In the genomic region with DNA sequence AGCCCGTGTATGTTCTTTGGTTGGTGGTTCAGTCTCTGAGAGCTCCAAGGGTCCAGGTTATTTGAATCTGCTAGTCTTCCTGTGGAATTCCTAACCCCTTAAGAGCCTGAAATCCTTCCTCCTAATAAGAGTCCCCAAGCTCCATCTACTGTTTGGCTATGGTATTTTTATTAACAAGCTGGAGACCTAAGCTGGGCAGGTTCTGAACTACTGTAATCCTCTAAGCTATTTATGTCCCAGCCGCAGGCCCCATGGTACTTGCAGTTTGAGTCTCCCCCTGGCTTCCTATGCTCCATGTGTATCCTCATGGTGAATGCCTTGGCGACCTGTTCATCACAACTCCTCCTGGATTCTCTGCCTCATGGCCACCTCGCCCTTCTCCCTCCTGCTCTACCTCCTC, we compare ENCODE assay signal across 13 mouse cellular contexts. TPM values are rescaled to one million over a fixed set of nuclear protein-coding genes. Genes with fewer than 3 reads are reported as not detected.
A peak's percentile ranks its signal among the peaks of the same experiment; 100 is the strongest.
DNase-seq lines count a peak whose midpoint lies in the region; ATAC-seq and TF ChIP-seq lines count a peak whose summit lies in the region.
"Had no signal": no experiment of that assay in that cellular context is flagged by ENCODE, and none has a peak within 500 bp of the region (broad histone marks: within the 10 kb centered on the region; RNA-seq: fewer than 3 reads in every experiment).

No protein-coding gene starts in this region.

- no peaks in the 10 kb centered on the region for H3K36me3 ChIP-seq in intestine, postnatal 0 days (ENCODE audit: control insufficient read depth, insufficient read depth)
- H3K36me3 ChIP-seq in intestine, embryonic 15.5 days: no peaks in the 10 kb centered on the region
- H3K36me3 ChIP-seq: heart, embryonic 13.5 days; kidney, embryonic 15.5 days had no signal

- no peak overlapping the region for H3K4me3 ChIP-seq in intestine, postnatal 0 days (ENCODE audit: low read depth, low read length)
- no peak overlapping the region for H3K4me3 ChIP-seq in intestine, embryonic 15.5 days (replicated peaks)
- H3K4me3 ChIP-seq: heart, embryonic 13.5 days; kidney, embryonic 15.5 days had no signal

- no peak for TF ChIP-seq POLR2A in brain, embryonic 14.5 days (IDR thresholded peaks at IDR 0.05; ENCODE audit: borderline replicate concordance, extremely low read depth, insufficient read depth, insufficient read length, poor library complexity, severe bottlenecking)

- no peak overlapping the region for H3K9ac ChIP-seq in intestine, postnatal 0 days (ENCODE audit: low read depth, low read length)
- H3K9ac ChIP-seq in intestine, embryonic 15.5 days: no peak overlapping the region
- H3K9ac ChIP-seq: heart, embryonic 13.5 days; kidney, embryonic 15.5 days had no signal

- H3K4me2 ChIP-seq in intestine, postnatal 0 days (replicated peaks; ENCODE audit: low read depth): no peak overlapping the region
- no peak overlapping the region for H3K4me2 ChIP-seq in intestine, embryonic 15.5 days (replicated peaks)
- H3K4me2 ChIP-seq: heart, embryonic 13.5 days; kidney, embryonic 15.5 days had no signal

- ATAC-seq in intestine, postnatal 0 days: no peak
- ATAC-seq in intestine, embryonic 15.5 days: no peak

- DNase-seq in embryo, embryonic 10 days (ENCODE audit: low spot score): peak; percentile 16
- DNase-seq in embryo, embryonic 9.5 days (ENCODE audit: extremely low spot score): no peak
- DNase-seq in 3T3-L1 (ENCODE audit: low read depth, low spot score): peak; percentile 55
- DNase-seq in brain, embryonic 14.5 days (ENCODE audit: low read depth): peak; percentile 53
- DNase-seq in frontal cortex, postnatal 14 days (ENCODE audit: low spot score in 2 of 2): no peak
- no peak for DNase-seq in cerebellum, adult 8-10 months
- DNase-seq: lung, adult 2 months; thymus, adult 2 months had no signal

- TF ChIP-seq CTCF in intestine, postnatal 0 days (IDR thresholded peaks at IDR 0.05; ENCODE audit: low read depth): peak; percentile 67
- TF ChIP-seq CTCF in brain, embryonic 14.5 days (IDR thresholded peaks at IDR 0.05; ENCODE audit: borderline replicate concordance, extremely low read depth, insufficient read depth, insufficient read length): no peak

- 56% methylated on average over 4 of the region's 4 CpGs for WGBS in intestine, postnatal 0 days
- 53% methylated on average over 4 of the region's 4 CpGs for WGBS in intestine, embryonic 15.5 days

- H3K27ac ChIP-seq in intestine, postnatal 0 days (ENCODE audit: low read depth, low read length): no peak overlapping the region
- H3K27ac ChIP-seq in intestine, embryonic 15.5 days: no peak overlapping the region
- H3K27ac ChIP-seq: heart, embryonic 13.5 days; kidney, embryonic 15.5 days had no signal

- no peaks in the 10 kb centered on the region for H3K27me3 ChIP-seq in intestine, postnatal 0 days (replicated peaks; ENCODE audit: control insufficient read depth, insufficient read depth, low read length)
- no peaks in the 10 kb centered on the region for H3K27me3 ChIP-seq in intestine, embryonic 15.5 days (replicated peaks)
- H3K27me3 ChIP-seq: kidney, embryonic 15.5 days had no signal

- H3K9me3 ChIP-seq in intestine, postnatal 0 days (ENCODE audit: control insufficient read depth): no peaks in the 10 kb centered on the region
- no peaks in the 10 kb centered on the region for H3K9me3 ChIP-seq in intestine, embryonic 15.5 days
- H3K9me3 ChIP-seq: heart, embryonic 13.5 days; kidney, embryonic 15.5 days had no signal

- H3K4me1 ChIP-seq in intestine, postnatal 0 days (replicated peaks; ENCODE audit: control insufficient read depth, insufficient read depth, low read length): 0 out of 2 replicates have a peak, but pooled peaks cover 2% of the 10 kb centered on the region
- H3K4me1 ChIP-seq in intestine, embryonic 15.5 days (replicated peaks): 0 out of 2 replicates have a peak, but pooled peaks cover 2% of the 10 kb centered on the region

RNA-seq across cellular contexts. Expression of a gene that starts 24.8 kb away (rescaled TPM):
- 2.7 and 4.2 TPM in 2 replicates for polyA plus RNA-seq in intestine, postnatal 0 days (2015; fragmentation: Nextera tagmentation; extraction: Ambion mirVana)
- 2.6 and 2.8 TPM in 2 replicates for polyA plus RNA-seq in intestine, embryonic 15.5 days (2015; fragmentation: Nextera tagmentation; extraction: Ambion mirVana)
- polyA plus RNA-seq in brain, embryonic 14.5 days (2012; rRNA removed): 0.08 and 0.18 TPM in 2 replicates

RNA-seq across cellular contexts. Expression of a gene that starts 33.8 kb away (rescaled TPM):
- polyA plus RNA-seq in intestine, postnatal 0 days (2015; fragmentation: Nextera tagmentation; extraction: Ambion mirVana): 18.8 and 19.2 TPM in 2 replicates
- 20.7 and 23.3 TPM in 2 replicates for polyA plus RNA-seq in intestine, embryonic 15.5 days (2015; fragmentation: Nextera tagmentation; extraction: Ambion mirVana)
- 22.0 and 22.3 TPM in 2 replicates for polyA plus RNA-seq in brain, embryonic 14.5 days (2012; rRNA removed)

RNA-seq across cellular contexts. Expression of a gene that starts 56.4 kb away (rescaled TPM):
- polyA plus RNA-seq in intestine, postnatal 0 days (2015; fragmentation: Nextera tagmentation; extraction: Ambion mirVana): not detected in 2 replicates
- polyA plus RNA-seq in intestine, embryonic 15.5 days (2015; fragmentation: Nextera tagmentation; extraction: Ambion mirVana): not detected in 2 replicates
- not detected in 2 replicates for polyA plus RNA-seq in brain, embryonic 14.5 days (2012; rRNA removed)
- polyA plus RNA-seq: cortical plate, adult 2 months; heart, embryonic 13.5 days; kidney, embryonic 15.5 days; lung, adult 2 months; thymus, adult 2 months had no signal

Comparison
In these comparisons a context has a peak if more than half of its experiments do, and no peak if none do; other contexts are left out.
1. DNase-seq: peak in embryo, embryonic 10 days (single experiment), 3T3-L1 (single experiment) and brain, embryonic 14.5 days (single experiment); none in embryo, embryonic 9.5 days (single experiment), frontal cortex, postnatal 14 days (0 of 2) and cerebellum, adult 8-10 months (single experiment).